Mouse (Mus musculus) small intestine, adult 2 months (tissue): ENCODE measurements around the gene Tmem106b. TPM values are rescaled to one million over a fixed set of nuclear protein-coding genes. Genes with fewer than 3 reads are reported as not detected.

Experiments
- H3K27ac ChIP-seq: fragments of 200-500 bp; 2 replicates; pipeline ENCODE4 v1.5.1; 2012; ENCODE audit warnings: low read depth, low read length, control low read depth, inconsistent platforms; ENCODE audit not compliant: insufficient read depth
- H3K27me3 ChIP-seq: fragments of 200-500 bp; 2 replicates; pipeline ENCODE4 v1.6.1; 2012; ENCODE audit warnings: mild to moderate bottlenecking, moderate library complexity, low read length, inconsistent platforms; ENCODE audit not compliant: control insufficient read depth, insufficient read depth
- H3K36me3 ChIP-seq: fragments of 200-500 bp; 2 replicates; pipeline ENCODE4 v1.6.1; 2012; ENCODE audit warnings: mild to moderate bottlenecking, low read length, control low read depth, inconsistent platforms; ENCODE audit not compliant: control insufficient read depth, insufficient read depth
- H3K4me1 ChIP-seq: fragments of 200-500 bp; 2 replicates; pipeline ENCODE4 v1.6.1; 2012; ENCODE audit warnings: low read length, inconsistent platforms, mixed read lengths; ENCODE audit not compliant: control insufficient read depth, insufficient read depth, insufficient read length
- H3K4me3 ChIP-seq: fragments of 200-500 bp; 2 replicates; pipeline ENCODE4 v1.5.1; 2012; ENCODE audit warnings: low read depth, mild to moderate bottlenecking, control low read depth, inconsistent platforms, low read length, moderate library complexity
- CTCF ChIP-seq: fragments of 200-500 bp; IDR thresholded peaks from 2 replicates; pipeline ENCODE4 v1.5.1; 2012; ENCODE audit warnings: low read depth, mild to moderate bottlenecking, control low read depth, inconsistent platforms, low read length, moderate library complexity, mixed read lengths; ENCODE audit not compliant: insufficient replicate concordance, insufficient read length; ENCODE audit errors: extremely low read depth
- POLR2A ChIP-seq: fragments of 200-500 bp; IDR thresholded peaks from 2 replicates; pipeline ENCODE4 v1.6.1; 2012; ENCODE audit warnings: low read depth, mild to moderate bottlenecking, control low read depth, inconsistent platforms, low read length, moderate library complexity
- WGBS: fragments of 180-500 bp; shearing (Covaris S2); methylation state at CpG from one replicate; pipeline ENCODE4 v1.1.7; 2018; 5-methylcytosine and 5-hydroxymethylcytosine counted together
- polyA plus RNA-seq: library from polyadenylated mRNA; depleted of rRNA; stranded (reverse); fragments of >200 nt; gene quantifications from 2 replicates; pipeline ENCODE4 v1.2.3, GENCODE M21; 2012; rRNA removed

The Tmem106b gene
- polyA plus RNA-seq, 1 experiment: 7.9 TPM

DNA sequence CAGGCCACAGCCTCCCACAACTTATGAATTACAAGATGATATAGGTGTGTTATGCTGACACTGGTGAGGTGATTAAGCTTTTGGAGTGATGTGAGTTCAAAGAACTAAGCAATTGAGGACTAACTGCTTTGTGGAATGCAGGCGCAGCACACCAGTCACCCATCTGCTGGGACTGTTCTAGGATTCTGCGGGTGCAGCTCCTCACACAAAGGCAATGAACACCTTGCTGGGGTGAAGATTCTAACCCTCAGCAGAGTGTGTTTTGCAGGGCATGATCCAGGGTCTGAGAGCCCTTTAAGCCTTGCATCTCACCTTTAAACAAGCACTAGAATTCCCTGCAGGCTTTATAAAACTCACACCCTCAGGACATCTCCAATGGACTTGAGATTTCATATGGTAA lies 30.6 kb downstream of the Tmem106b start:
- Histone ChIP-seq H3K4me3 (no peak overlapping the region), H3K27me3 (no peaks in the 10 kb centered on the region), H3K4me1 (no peaks in the 10 kb centered on the region), H3K36me3 (no peaks in the 10 kb centered on the region), H3K27ac (no peak overlapping the region)
- TF ChIP-seq POLR2A (no peak), CTCF (no peak)
- WGBS: 74% methylated on average over 2 of the region's 2 CpGs

DNA sequence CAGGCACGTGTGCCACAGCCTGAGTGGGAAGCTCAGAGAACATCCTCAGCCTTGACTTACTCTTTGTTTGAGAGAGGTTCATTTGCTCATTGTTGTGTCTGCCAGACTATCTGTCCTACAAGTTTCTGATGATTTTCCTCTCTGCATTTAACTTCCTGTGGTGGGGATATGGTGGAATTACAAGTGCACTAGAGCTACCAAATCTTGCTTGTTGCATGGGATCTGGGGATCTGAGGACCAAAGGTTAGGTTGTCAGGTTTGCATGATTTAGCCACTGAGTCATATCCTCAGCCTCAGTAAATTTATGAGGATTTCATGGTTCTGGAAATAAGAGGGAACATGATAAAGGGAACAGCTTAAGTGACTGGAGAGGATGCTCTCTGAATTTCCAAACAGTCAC lies 39.1 kb downstream of the Tmem106b start:
- H3K27me3 ChIP-seq: no peaks in the 10 kb centered on the region
- H3K36me3 ChIP-seq: no peaks in the 10 kb centered on the region
- 51% methylated on average over 1 of the region's 1 CpGs for WGBS
- H3K27ac ChIP-seq: no peak overlapping the region
- H3K4me1 ChIP-seq: no peaks in the 10 kb centered on the region
- H3K4me3 ChIP-seq: no peak overlapping the region
- TF ChIP-seq POLR2A (no peak), CTCF (no peak)

GRCm38 (mm10) chr6:13137255-13137654 lies 67.7 kb downstream of the Tmem106b start:
- TF ChIP-seq POLR2A (no peak), CTCF (no peak)
- H3K4me1 ChIP-seq: no peaks in the 10 kb centered on the region
- 89% methylated on average over 1 of the region's 1 CpGs for WGBS
- no peaks in the 10 kb centered on the region for H3K36me3 ChIP-seq
- H3K27me3 ChIP-seq: no peaks in the 10 kb centered on the region
- H3K27ac ChIP-seq: no peak overlapping the region
- no peak overlapping the region for H3K4me3 ChIP-seq

Other genes starting within 250 kb of the Tmem106b start
- gene Vwde, start 155.2 kb downstream of the Tmem106b start, polyA plus RNA-seq: not detected in 2 replicates